Mouse (Mus musculus): ENCODE measurements around the gene Crbn. TPM values are rescaled to one million over a fixed set of nuclear protein-coding genes. Genes with fewer than 3 reads are reported as not detected.

Crbn gene
- polyA plus RNA-seq (2015; fragmentation: Nextera tagmentation; extraction: Ambion mirVana): 66.4 and 69.5 TPM in 2 replicates

GRCm38 (mm10) chr6:106799333-106800226, at the start of gene Crbn:
Gene Crbn (minus strand): TSS chr6:106800077.
- peak; percentile 91 for DNase-seq (ENCODE audit: low spot score)

DNA sequence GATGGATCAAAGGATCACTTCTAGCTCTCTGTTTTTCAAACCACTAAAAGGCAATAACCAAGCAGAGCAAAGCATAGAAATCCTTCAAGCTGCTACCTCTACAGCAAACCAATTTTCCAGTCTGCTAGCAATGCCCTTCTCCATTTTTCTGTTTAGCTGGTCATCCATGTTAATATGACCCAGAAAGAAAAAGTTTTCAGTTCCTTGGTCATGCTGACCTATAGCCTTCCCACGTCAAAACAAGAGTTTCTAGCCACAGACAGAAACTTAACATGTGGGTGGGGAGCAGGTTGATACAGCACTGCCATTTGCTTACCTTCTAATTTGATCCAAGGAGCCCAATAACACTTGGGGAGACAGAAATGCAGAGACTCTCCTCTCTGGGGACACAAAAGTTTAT, 40.3 kb upstream of the Crbn start:
- DNase-seq (ENCODE audit: low spot score): no peak

- no peak for DNase-seq (ENCODE audit: low spot score)
Measured at GRCm38 (mm10) chr6:106838053-106838452, 38.2 kb upstream of the Crbn start.

DNA sequence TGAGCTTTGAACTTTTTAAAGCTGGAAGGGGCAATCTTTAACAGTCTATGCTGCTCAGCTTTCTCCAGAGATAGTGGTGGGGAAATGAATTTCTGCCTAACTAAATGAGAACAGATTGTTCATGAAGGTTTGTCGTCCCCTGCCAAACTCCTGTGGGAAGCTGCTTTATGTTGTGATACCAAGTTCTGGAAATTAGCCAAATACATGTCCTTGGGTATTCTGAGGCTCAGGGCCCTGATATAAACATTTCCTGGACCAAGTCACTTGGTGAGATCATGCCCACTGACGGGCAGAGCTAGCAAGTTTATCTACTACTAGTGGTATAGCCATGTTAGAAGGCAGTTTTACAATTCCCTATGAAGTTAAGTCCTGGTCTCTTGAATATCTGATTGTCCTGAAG, 35.4 kb upstream of the Crbn start:
- no peak for DNase-seq (ENCODE audit: low spot score)

- DNase-seq (ENCODE audit: low spot score): no peak
Measured at GRCm38 (mm10) chr6:106822329-106822728, 22.5 kb upstream of the Crbn start.

DNA sequence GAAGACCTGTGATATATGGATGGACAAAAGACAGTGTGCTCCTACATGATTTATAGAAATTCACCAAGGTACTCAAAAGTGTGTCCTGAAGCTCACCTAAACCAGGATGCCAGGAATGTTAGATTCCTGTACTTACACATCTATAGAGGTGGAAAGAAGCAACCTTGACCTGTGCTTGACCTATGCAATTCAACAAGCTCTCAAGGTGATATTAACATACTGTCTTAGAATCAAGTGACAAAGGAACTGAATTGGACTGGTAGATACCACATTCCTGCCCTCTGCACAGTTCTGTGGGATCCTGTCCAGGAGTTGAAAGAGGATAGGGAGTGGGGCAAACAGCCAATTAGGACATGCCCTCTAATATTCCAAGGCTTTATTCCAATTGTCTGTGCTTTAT, 20.7 kb upstream of the Crbn start:
- DNase-seq (ENCODE audit: low spot score): no peak

DNA sequence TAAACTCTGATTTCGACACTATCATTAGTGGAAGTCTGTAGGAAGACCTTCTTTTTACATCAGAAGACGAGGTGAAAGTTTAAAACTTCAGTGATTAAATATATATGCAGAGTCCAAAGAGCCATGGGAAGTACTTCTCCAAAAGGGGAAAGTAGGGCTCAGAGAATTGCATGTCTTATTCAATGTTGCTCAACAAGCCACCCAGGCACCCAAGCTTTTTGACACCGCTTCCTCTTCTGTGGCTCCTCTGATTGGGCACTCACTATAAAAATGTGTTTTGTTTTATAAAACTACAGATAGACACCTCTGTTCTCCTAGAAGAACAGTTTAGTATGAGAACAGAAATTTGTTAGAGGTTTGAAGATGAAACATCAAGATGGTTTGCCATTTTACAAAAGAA, 20.0 kb upstream of the Crbn start:
- no peak for DNase-seq (ENCODE audit: low spot score)

DNA sequence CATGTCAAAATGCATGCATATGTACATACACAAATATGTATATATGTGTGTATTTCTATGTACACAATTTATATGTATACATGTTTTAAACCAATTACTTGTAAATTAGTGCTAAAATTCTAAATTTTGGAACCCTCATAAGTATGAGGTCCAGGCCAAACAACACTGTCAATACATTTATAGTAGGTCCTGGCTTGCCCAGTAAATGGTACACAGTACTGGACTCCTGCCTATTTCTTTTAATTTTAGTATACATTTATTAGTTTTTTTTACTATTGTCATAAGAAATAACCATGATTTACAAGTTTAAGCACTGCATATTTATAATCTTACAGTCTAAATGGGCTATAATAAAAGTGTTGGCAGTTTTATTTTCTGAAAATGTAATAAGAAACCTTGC, 19.4 kb upstream of the Crbn start:
- DNase-seq (ENCODE audit: low spot score): no peak

GRCm38 (mm10) chr6:106810686-106811085, 10.8 kb upstream of the Crbn start:
- no peak for DNase-seq (ENCODE audit: low spot score)

- no peak for DNase-seq (ENCODE audit: low spot score)
Measured at GRCm38 (mm10) chr6:106809161-106809560, 9.3 kb upstream of the Crbn start.

DNA sequence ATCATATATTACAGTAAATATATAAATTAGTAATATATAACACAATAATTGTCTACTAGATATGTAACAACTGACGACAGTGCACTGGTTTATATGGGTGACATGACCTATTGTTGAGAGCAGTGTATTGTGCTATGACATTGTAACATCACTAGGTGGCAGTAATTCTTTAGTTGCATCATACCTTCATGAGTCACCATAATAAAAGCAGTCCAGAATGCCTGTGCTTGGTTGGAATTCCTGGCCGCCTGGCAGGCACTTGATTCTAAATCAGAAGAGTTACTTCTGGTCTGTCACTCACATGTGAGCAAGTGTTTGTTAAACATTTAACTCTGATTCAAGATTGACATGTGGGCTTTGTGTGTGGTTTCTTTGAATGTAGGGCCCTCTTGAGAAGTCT, 5.0 kb upstream of the Crbn start:
- peak; percentile 28 for DNase-seq (ENCODE audit: low spot score)

- no peak for DNase-seq (ENCODE audit: low spot score)
Measured at GRCm38 (mm10) chr6:106800227-106800557, 315 bp upstream of the Crbn start.

- DNase-seq (ENCODE audit: low spot score): peak; percentile 51
Measured at GRCm38 (mm10) chr6:106794094-106794814, 5.6 kb downstream of the Crbn start.

GRCm38 (mm10) chr6:106793621-106794020, 6.3 kb downstream of the Crbn start:
- peak; percentile 3 for DNase-seq (ENCODE audit: low spot score)

DNA sequence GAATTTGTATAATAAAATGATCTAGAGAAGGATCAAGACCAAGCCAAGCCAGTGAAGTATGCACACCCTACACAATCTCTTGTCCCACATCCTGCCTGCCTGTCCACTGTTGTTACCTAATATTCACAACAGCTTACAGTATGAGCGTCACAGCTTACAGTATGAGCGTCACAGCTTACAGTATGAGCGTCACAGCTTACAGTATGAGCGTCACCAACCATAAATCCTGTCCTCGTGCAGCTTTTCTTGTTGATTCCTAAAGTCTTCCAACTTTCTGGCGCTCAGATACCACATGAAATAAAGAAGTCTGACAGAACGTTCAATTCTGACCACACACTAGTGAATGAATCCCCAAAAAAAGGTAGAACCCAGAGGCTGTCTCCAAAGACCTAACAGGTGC, 6.8 kb downstream of the Crbn start:
- DNase-seq (ENCODE audit: low spot score): no peak

DNA sequence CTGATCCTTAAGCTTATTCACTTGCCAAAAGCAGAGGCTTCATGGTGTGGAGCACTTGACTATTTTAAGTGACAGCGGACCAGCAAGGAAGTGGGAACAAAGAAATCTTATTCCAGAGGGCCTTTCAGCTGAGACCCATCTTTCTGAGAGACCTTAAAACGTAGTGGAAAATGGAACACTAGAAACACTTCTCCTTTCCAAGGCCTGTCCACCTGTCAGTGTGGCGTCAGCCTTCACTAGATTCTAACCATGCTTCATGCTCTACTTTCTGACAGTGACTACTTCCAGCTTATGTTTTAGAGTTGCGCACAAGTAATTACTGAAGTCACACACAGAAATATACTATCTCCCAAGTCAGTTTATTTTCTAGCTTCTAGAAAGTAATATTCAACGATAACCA, 7.4 kb downstream of the Crbn start:
- no peak for DNase-seq (ENCODE audit: low spot score)

DNA sequence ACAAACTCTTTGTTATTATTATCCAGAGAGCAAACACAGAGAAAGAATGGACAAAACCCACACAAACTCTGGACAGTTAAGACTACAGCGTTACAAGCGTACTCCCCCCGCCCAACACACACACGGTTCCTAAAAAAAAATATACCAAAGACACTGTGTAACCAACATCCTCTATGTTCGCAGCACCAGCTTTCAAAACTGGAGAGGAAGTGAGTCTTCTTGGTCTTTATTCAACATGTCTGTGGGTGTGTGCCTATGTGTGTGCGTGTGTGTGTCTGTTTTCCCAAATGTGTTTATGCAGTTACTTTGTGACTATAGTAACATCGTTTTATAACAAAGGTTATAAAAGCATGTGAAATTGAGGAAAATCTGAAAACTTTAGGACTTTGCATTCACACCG, 8.4 kb downstream of the Crbn start:
- peak; percentile 12 for DNase-seq (ENCODE audit: low spot score)

DNA sequence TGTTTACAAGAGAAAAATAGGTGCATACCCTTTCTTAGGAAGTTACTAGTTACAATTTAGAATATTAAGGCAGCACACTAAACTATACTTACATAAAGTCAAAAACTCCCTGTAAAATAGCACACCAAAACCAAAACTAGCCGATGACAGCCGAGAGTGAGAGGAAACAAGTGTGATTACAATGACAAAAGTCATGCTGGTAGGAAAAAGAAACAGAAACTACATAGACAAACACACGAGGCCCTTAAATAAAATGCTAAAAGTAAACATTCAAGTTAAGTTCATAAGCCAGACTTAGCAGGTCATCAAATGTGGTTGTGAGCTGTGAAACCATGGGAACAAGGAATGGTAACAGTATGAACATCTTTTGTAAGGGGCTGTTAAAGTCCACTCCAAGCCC, 12.7 kb downstream of the Crbn start:
- DNase-seq (ENCODE audit: low spot score): no peak

- no peak for DNase-seq (ENCODE audit: low spot score)
Measured at GRCm38 (mm10) chr6:106770046-106770445, 29.8 kb downstream of the Crbn start.

- DNase-seq (ENCODE audit: low spot score): no peak
Measured at GRCm38 (mm10) chr6:106769290-106769866, 30.5 kb downstream of the Crbn start.

DNA sequence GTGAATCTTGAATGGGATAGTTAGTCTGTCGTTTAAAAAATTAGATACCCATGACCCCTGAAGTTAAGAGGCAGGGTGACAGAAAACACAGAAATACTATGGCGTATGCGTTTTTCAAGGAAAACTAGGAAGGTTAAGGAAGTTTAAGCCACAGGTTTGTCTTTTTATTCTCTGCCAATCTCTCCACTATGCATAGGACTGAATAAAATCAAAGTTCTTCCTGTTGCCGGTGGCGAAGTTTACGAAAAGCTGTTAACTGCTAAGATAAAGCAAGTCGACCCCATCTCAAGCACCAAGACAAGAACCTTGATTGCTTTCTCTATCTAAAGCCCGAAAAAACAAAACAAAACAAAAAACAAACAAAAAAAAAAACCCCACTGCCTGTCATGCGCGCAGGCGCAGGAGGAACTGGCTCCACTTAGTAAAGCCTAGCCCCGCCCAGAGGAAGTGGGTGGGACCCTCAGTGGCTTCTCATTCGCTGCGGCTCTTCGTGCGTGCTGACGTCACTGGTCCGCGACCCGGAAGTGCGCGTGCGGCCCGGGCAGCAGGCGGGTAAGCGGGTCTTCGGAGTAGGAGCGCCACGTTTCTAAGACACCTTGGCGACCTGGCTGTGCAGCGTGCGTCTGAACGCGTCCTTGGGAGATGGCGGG, 31.1 kb downstream of the Crbn start, which contains the start of gene Trnt1:
TSS of gene Trnt1 (plus strand) at position 481 of the 650 bp plus-strand sequence.
- peak; percentile 99 for DNase-seq (ENCODE audit: low spot score)

- no peak for DNase-seq (ENCODE audit: low spot score)
Measured at GRCm38 (mm10) chr6:106766774-106767173, 33.1 kb downstream of the Crbn start.
